Comparison of ENCODE assay signal across 13 mouse cellular contexts in genomic region chr3:58338976-58339375, GRCm38 (mm10).
"Had no signal": no experiment of that assay in that cellular context is flagged by ENCODE, and none has a peak within 500 bp of the region (broad histone marks: within the 10 kb centered on the region; RNA-seq: fewer than 3 reads in every experiment).

No protein-coding gene starts in this region.

- DNase-seq: lung, adult 18-20 months; lung, embryonic 14.5 days; lung, postnatal 10 days; lung, postnatal 4 days; midbrain, embryonic 14.5 days; retina, postnatal 1 day; right cerebral cortex, adult 18-20 months; right cerebral cortex, postnatal 25 days; right cerebral cortex, postnatal 4 days; spleen, adult 18-20 months; thymus, adult 18-20 months; thymus, postnatal 14 days; thymus, postnatal 36 days had no signal
